Mouse (Mus musculus) heart, postnatal 0 days (tissue): ENCODE measurements at regions not wholly inside any gene's neighbourhood (a gene's known extent, or its start where the extent isn't known, plus 50 kb on each side); places are given as distances from the start of the nearest gene placed in this dataset.

Source experiments
- ATAC-seq: fragments of 200-750 bp; cut with Nextera tagmentation; 2 replicates; pipeline ENCODE4 v1.8.0; 2017; ENCODE audit warnings: low read depth, moderate number of reproducible peaks, moderate library complexity; ENCODE audit not compliant: insufficient read depth
- DNase-seq: peaks from one replicate; pipeline ENCODE4 v3.0.0-alpha.2; 2016; ENCODE audit warnings: low spot score
- H3K27ac ChIP-seq: fragments of 300-500 bp; sonication (generic); 2 replicates; pipeline ENCODE4 v1.5.1; 2014; ENCODE audit warnings: low read depth, mild to moderate bottlenecking
- H3K27me3 ChIP-seq: fragments of 300-500 bp; sonication (generic); 2 replicates; pipeline ENCODE4 v1.6.1; 2014; ENCODE audit warnings: low read length, mixed read lengths; ENCODE audit not compliant: control insufficient read depth, insufficient read depth
- H3K36me3 ChIP-seq: fragments of 300-500 bp; sonication (generic); replicated peaks from 2 replicates; pipeline ENCODE4 v1.6.1; 2014; ENCODE audit warnings: low read length, mixed read lengths; ENCODE audit not compliant: control insufficient read depth, insufficient read depth
- H3K4me1 ChIP-seq: fragments of 300-500 bp; sonication (generic); 2 replicates; pipeline ENCODE4 v1.6.1; 2014; ENCODE audit warnings: antibody characterized with exemption; ENCODE audit not compliant: control insufficient read depth, insufficient read depth
- H3K4me2 ChIP-seq: fragments of 300-500 bp; sonication (generic); 2 replicates; pipeline ENCODE4 v1.6.1; 2014; ENCODE audit warnings: low read depth, mild to moderate bottlenecking, low read length, moderate library complexity
- H3K4me3 ChIP-seq: fragments of 300-500 bp; sonication (generic); 2 replicates; pipeline ENCODE4 v1.5.1; 2014; ENCODE audit warnings: low read depth, low read length
- H3K9ac ChIP-seq: fragments of 300-500 bp; sonication (generic); replicated peaks from 2 replicates; pipeline ENCODE4 v1.6.1; 2014; ENCODE audit warnings: low read depth, low read length, mixed read lengths
- H3K9me3 ChIP-seq: fragments of 300-500 bp; sonication (generic); replicated peaks from 2 replicates; pipeline ENCODE4 v1.6.1; 2016; ENCODE audit warnings: low read length; ENCODE audit not compliant: control insufficient read depth
- CTCF ChIP-seq: IDR thresholded peaks from 2 replicates; pipeline ENCODE4 v1.5.1; 2016; ENCODE audit warnings: antibody characterized with exemption, control low read depth, low read depth
- EP300 ChIP-seq: IDR thresholded peaks from 2 replicates; pipeline ENCODE4 v1.6.1; 2016; ENCODE audit warnings: antibody characterized with exemption, low read depth
- WGBS: fragments of 180-500 bp; shearing (Covaris S2); extraction: QIAGEN DNeasy Blood & Tissue Kit; methylation state at CpG from one replicate; pipeline ENCODE4 v1.1.7; 2014; 5-methylcytosine and 5-hydroxymethylcytosine counted together

GRCm38 (mm10) chr13:94685191-94685590 is 103.5 kb upstream of the Tbca start:
- no peak overlapping the region for H3K4me3 ChIP-seq
- no peak overlapping the region for H3K9ac ChIP-seq
- ATAC-seq = no peak
- no peak overlapping the region for H3K27ac ChIP-seq
- no peaks in the 10 kb centered on the region for H3K9me3 ChIP-seq
- no peak for DNase-seq
- no peak overlapping the region for H3K4me2 ChIP-seq
- 0 out of 2 replicates have a peak, but pooled peaks cover 4% of the 10 kb centered on the region for H3K27me3 ChIP-seq
- WGBS = 77% methylated on average over 7 of the region's 7 CpGs
- no peaks in the 10 kb centered on the region for H3K36me3 ChIP-seq
- no peaks in the 10 kb centered on the region for H3K4me1 ChIP-seq
- TF ChIP-seq CTCF (no peak), EP300 (no peak)

DNA sequence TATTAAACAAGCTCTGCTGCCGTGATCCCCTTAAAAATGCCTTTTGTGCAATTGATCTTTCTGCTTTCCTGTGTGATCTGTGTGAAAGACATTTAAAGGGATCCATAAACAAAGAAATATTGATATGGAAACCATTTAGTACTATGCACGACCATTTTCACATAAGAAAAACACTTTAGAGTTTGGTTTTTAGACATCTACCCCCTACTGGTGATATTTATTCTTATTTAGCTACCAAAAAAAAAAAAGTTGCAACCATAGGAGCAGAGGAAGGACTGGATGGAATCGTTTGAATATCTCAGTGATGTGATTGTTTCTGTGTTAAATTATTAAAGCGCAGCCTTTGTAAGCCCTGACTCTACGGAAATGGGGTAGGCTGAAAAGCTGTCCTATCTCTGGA is 101.4 kb upstream of the Tbca start:
- 73% methylated on average over 5 of the region's 5 CpGs for WGBS
- Histone ChIP-seq H3K9ac (no peak overlapping the region), H3K36me3 (no peaks in the 10 kb centered on the region), H3K4me3 (no peak overlapping the region), H3K4me2 (no peak overlapping the region), H3K27ac (no peak overlapping the region), H3K4me1 (no peaks in the 10 kb centered on the region), H3K27me3 (no peaks in the 10 kb centered on the region), H3K9me3 (no peaks in the 10 kb centered on the region)
- DNase-seq = no peak
- no peak for ATAC-seq
- TF ChIP-seq EP300 (no peak), CTCF (no peak)

GRCm38 (mm10) chr13:94706641-94707053 is 82.1 kb upstream of the Tbca start:
- H3K9ac ChIP-seq = no peak overlapping the region
- H3K27ac ChIP-seq = no peak overlapping the region
- TF ChIP-seq EP300 (no peak), CTCF (no peak)
- peaks cover 94% of the 10 kb centered on the region for H3K27me3 ChIP-seq
- no peak overlapping the region for H3K4me2 ChIP-seq
- no peaks in the 10 kb centered on the region for H3K9me3 ChIP-seq
- no peak for DNase-seq
- no peaks in the 10 kb centered on the region for H3K36me3 ChIP-seq
- H3K4me3 ChIP-seq = no peak overlapping the region
- 11% methylated on average over 7 of the region's 7 CpGs for WGBS
- H3K4me1 ChIP-seq = peaks cover 12% of the 10 kb centered on the region
- ATAC-seq = no peak

GRCm38 (mm10) chr13:94707371-94708280 is 81.1 kb upstream of the Tbca start:
- Histone ChIP-seq H3K9me3 (no peaks in the 10 kb centered on the region), H3K27ac (no peak overlapping the region), H3K4me2 (no peak overlapping the region), H3K4me3 (0 out of 2 replicates have a peak overlapping the region, but pooled peaks have one; percentile 2), H3K9ac (no peak overlapping the region), H3K4me1 (peaks cover 7% of the 10 kb centered on the region; the same call in 1 of the 2 replicates), H3K36me3 (no peaks in the 10 kb centered on the region), H3K27me3 (peaks cover 93% of the 10 kb centered on the region)
- DNase-seq (no peak), ATAC-seq (no peak)
- 8% methylated on average over 31 of the region's 32 CpGs for WGBS
- no peak for TF ChIP-seq CTCF
- TF ChIP-seq EP300 = no peak

GRCm38 (mm10) chr13:94708786-94709185 is 79.9 kb upstream of the Tbca start:
- TF ChIP-seq EP300 = no peak
- no peak for TF ChIP-seq CTCF
- Histone ChIP-seq H3K9me3 (no peaks in the 10 kb centered on the region), H3K9ac (no peak overlapping the region), H3K4me2 (no peak overlapping the region), H3K4me3 (no peak overlapping the region), H3K4me1 (peaks cover 7% of the 10 kb centered on the region; the same call in 1 of the 2 replicates), H3K27ac (no peak overlapping the region), H3K27me3 (peaks cover 92% of the 10 kb centered on the region), H3K36me3 (no peaks in the 10 kb centered on the region)
- ATAC-seq = no peak
- DNase-seq = no peak
- WGBS = 54% methylated on average over 5 of the region's 5 CpGs
